Mouse (Mus musculus): ENCODE data around the gene Olfr354. TPM values are rescaled to one million over a fixed set of nuclear protein-coding genes. Genes with fewer than 3 reads are reported as not detected.

The Olfr354 gene
- total RNA-seq (2021) = not detected
- long read RNA-seq, experiment 1 = 0 reads
- long read RNA-seq, experiment 2 = 0 reads

DNA sequence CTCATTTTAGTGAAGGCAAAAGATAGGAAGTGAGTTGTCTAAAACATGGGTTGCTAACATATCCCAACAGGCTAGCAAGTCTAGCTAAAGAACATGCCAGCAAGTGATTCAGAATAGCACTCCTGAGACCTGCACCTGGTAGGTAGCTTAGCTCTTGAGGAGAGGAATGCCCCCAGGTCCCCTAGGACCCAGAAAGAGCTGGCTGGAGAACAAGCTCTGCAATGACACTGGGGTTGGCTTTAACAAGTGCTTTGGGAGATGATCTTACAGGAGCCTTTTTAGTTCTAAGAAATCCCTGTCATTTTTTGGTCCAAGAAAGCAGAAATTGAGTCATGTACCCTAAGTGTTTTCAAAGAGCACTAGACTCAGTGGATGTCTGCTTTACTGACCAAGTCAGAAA is at the start of gene Olfr354:
Gene Olfr354 (plus strand): TSS at position 301 of the 400 bp plus-strand sequence.
- no peak for DNase-seq (ENCODE audit: low spot score in 2 of 2)

DNA sequence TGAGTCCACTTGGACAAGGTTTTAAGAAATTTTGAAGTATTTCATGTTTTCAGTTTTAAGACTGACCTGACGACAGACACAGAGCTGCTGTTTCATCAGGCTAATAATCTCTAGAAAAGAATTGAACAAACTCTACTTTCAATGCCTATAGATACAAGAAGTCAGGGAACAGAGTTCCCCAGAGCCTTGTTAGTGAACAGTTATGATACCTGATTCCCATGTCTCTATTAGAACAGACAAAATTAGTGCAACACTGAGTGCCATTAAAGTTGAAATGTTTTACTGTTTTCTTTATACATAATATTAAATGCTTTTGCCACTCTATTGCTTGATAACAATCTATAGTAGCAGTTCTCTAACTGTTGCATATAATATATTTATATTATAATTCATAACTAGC is 42.9 kb upstream of the Olfr354 start, which contains the start of gene Olfr351:
Gene Olfr351 (minus strand): TSS at position 101 of the 400 bp plus-strand sequence.
- no peak for DNase-seq (ENCODE audit: low spot score in 2 of 2)

DNA sequence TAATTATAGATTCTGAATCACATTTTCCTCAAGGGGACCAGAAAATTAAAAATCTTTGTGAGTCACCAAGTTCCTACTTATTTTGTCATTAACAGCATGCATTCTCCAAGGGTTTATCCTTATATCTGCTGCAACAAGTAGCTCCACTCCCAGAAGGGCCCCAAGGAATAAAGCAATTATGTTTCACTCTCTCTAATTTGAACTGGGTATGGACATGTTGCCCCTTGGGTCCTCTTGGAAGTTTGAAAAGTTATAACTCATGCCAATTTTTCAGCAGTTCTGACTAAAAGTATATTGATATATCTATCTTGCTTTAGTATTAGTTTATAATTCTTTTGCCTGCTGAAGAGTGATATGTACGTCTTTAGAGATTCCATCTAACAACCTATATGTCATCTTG is 37.3 kb upstream of the Olfr354 start, which contains the start of gene Olfr352:
Gene Olfr352 (plus strand): TSS at position 301 of the 400 bp plus-strand sequence.
- DNase-seq (ENCODE audit: low spot score in 2 of 2) = no peak

DNA sequence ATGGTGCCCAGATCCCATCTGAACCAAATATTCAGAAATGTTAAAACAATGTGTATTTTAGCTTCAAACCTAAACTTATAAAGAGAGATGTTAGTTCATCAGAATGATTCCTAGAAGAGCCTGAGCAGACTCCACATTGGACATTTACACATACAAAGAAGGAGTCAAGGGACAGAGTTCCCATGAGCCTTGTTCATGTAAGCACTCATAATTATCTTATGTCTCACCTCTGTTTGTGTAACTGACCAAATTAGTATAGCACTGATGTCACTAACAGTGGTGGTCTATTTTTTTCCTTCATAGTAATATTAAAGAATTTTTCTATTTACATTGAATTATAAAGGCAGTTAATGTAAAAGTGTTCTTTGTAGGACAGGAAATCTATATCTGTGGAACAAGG is 12.6 kb upstream of the Olfr354 start, which contains the start of gene Olfr353:
Gene Olfr353 (minus strand): TSS at position 101 of the 400 bp plus-strand sequence.
- DNase-seq (ENCODE audit: low spot score in 2 of 2) = no peak

DNA sequence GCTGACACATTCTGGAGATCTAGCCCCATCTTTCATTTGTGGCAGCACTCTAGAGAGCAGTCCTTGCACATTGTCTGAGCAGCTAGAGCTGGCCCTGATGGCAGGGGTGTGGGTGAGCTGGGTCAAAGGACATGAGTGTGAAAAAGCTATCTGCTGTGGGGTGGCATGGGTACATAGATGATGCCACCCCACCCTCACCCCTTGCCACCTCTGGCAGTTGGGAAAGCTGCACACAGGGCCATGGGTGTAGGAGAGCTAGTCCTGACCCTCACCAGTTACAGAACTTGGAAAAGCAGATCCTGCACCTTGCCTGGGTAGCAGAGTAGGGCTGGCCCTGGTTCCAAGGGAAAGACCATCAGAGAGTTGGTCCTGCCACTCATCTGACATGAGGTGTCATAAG is 8.4 kb upstream of the Olfr354 start:
- no peak for DNase-seq (ENCODE audit: low spot score in 2 of 2)

DNA sequence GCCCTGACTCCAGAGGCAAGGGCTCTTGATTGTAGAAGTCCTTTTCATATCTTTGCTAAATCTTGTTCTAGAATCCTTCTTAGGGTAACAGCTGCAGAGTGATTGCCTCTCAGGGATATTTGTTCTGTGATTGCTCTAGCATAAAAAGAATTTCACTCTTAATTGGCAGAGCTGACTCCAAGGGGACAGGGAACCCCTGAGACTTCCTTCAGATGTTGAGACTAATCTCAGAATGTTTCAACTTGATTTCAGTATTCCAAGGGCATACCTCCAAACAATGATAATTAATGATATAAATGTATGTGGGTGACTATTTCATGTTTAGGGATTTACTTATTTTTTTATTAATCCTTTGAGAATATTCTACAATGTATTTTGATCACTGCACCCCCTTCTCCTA is 23.3 kb downstream of the Olfr354 start, which contains the start of gene Olfr355:
Gene Olfr355 (minus strand): TSS at position 101 of the 400 bp plus-strand sequence.
- DNase-seq (ENCODE audit: low spot score in 2 of 2) = no peak

DNA sequence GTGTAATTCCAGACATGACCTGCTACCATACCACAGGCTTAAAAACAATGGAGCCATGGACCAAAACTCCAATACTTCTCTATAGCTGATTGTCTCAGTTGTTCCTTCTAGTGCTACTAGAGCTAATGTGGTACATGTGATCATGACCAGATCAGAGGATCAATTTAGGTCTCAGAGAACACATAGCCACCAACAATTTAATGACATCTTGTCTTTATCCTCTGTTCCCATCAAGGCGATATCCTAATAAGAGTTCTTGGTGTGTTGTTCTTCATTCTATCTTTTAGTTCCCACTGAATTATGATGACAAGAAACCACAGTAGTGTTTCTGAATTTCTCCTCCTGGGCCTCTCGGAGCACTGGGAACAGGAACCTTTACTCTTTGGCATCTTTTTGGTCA is 31.3 kb downstream of the Olfr354 start, which contains the start of gene Olfr356:
Gene Olfr356 (plus strand): TSS at position 301 of the 400 bp plus-strand sequence.
- DNase-seq (ENCODE audit: low spot score in 2 of 2) = no peak

Other genes with a start within 250 kb of the Olfr354 start
- gene Olfr346, start 219.9 kb upstream of the Olfr354 start, total RNA-seq (2021) = not detected
- not detected for gene Olfr347, start 173.8 kb upstream of the Olfr354 start, total RNA-seq (2021)
- not detected for gene Olfr348, start 121.4 kb upstream of the Olfr354 start, total RNA-seq (2021)
- not detected for gene Olfr50, start 115.1 kb upstream of the Olfr354 start, total RNA-seq (2021)
- gene Olfr3, start 88.6 kb upstream of the Olfr354 start, total RNA-seq (2021) = not detected
- not detected for gene Olfr350, start 59.4 kb upstream of the Olfr354 start, total RNA-seq (2021)
- under 1 TPM; 0.12 TPM for gene Olfr351, start 43.0 kb upstream of the Olfr354 start, total RNA-seq (2021)
- not detected for gene Olfr352, start 37.2 kb upstream of the Olfr354 start, total RNA-seq (2021)
- not detected for gene Olfr353, start 12.7 kb upstream of the Olfr354 start, total RNA-seq (2021)
- gene Olfr355, start 23.2 kb downstream of the Olfr354 start, total RNA-seq (2021) = not detected
- gene Olfr356, start 31.4 kb downstream of the Olfr354 start, total RNA-seq (2021) = not detected
- gene Olfr357, start 88.1 kb downstream of the Olfr354 start, total RNA-seq (2021) = not detected
- gene Olfr358, start 103.7 kb downstream of the Olfr354 start, total RNA-seq (2021) = not detected
- gene Olfr360, start 160.1 kb downstream of the Olfr354 start, total RNA-seq (2021) = not detected
- not detected for gene Olfr361, start 183.6 kb downstream of the Olfr354 start, total RNA-seq (2021)
- not detected for gene Olfr362, start 212.2 kb downstream of the Olfr354 start, total RNA-seq (2021)
- gene Olfr364-ps1, start 233.6 kb downstream of the Olfr354 start, total RNA-seq (2021) = not detected